Mouse (Mus musculus) lung, adult 2 months (tissue): ENCODE results near the gene Rab21.

Experiments used
- CTCF ChIP-seq: fragments of 200-500 bp; IDR thresholded peaks from 2 replicates; pipeline ENCODE4 v1.5.1; 2011; ENCODE audit warnings: mild to moderate bottlenecking, low read length, control low read depth; ENCODE audit not compliant: insufficient read depth
- POLR2A ChIP-seq: fragments of 200-500 bp; IDR thresholded peaks from 2 replicates; pipeline ENCODE4 v1.6.1; 2011; ENCODE audit warnings: low read depth, mild to moderate bottlenecking, control low read depth, low read length, borderline replicate concordance; ENCODE audit errors: extremely low read depth

DNA sequence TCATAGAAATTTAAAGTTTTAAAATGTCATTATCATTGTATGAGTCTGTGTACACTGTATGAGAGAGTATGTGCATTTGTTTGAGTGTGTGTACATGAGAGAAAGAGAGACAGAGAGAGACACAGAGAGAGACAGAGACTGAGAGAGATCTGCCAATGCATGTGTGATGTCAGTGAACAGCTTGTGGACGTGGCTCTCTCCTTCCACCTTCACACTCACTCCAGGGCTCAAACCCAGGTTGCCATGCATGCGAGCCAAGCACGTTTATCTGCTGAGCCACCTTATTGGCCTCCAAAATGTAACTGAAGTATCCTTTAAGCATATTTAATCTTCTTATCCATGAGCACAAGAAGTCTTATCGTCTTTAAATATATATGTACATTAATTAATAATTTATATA lies 21.5 kb upstream of the Rab21 start:
- TF ChIP-seq POLR2A = no peak
- no peak for TF ChIP-seq CTCF
